ENCODE assay signal across 11 mouse cellular contexts in genomic region chr13:36086608-36087391, GRCm38 (mm10). TPM values are rescaled to one million over a fixed set of nuclear protein-coding genes. Genes with fewer than 3 reads are reported as not detected.
DNase-seq lines count a peak whose midpoint lies in the region; ATAC-seq lines count a peak whose summit lies in the region.
"Had no signal": no experiment of that assay in that cellular context is flagged by ENCODE, and none has a peak within 500 bp of the region (broad histone marks: within the 10 kb centered on the region; RNA-seq: fewer than 3 reads in every experiment).

No protein-coding gene starts in this region.

- peak overlapping the region; percentile 88 for H3K27ac ChIP-seq in liver, embryonic 15.5 days (replicated peaks)
- H3K27ac ChIP-seq: forebrain, embryonic 10.5 days; layer of hippocampus, adult 2 months had no signal

- H3K4me3 ChIP-seq in liver, embryonic 15.5 days (replicated peaks) = peak overlapping the region; percentile 7; the same call in 1 of the 2 replicates
- H3K4me3 ChIP-seq: forebrain, embryonic 10.5 days; layer of hippocampus, adult 2 months had no signal

- H3K4me1 ChIP-seq in liver, embryonic 15.5 days (replicated peaks) = peaks cover 59% of the 10 kb centered on the region
- H3K4me1 ChIP-seq: forebrain, embryonic 10.5 days had no signal

- H3K4me2 ChIP-seq in liver, embryonic 15.5 days = peak overlapping the region; percentile 56

- DNase-seq in spleen, postnatal 36 days (ENCODE audit: low spot score in 2 of 2) = peak; percentile 27 to 49
- DNase-seq in spleen, adult 12 weeks (ENCODE audit: low spot score) = no peak
- peak; percentile 67 for DNase-seq in c-Kit-negative CD71-positive TER-119-positive erythroid progenitor cells, embryonic 14.5 days (ENCODE audit: low read depth, low spot score)
- DNase-seq in left cerebral cortex, postnatal 4 days = no peak
- no peak for DNase-seq in layer of hippocampus, postnatal 14 days (ENCODE audit: low spot score in 2 of 2)
- DNase-seq in gastrocnemius, postnatal 14 days = no peak
- DNase-seq: cerebellum, postnatal 25 days; right cerebral cortex, postnatal 4 days had no signal

- H3K27me3 ChIP-seq in liver, embryonic 15.5 days = no peaks in the 10 kb centered on the region

- H3K9ac ChIP-seq in liver, embryonic 15.5 days = no peak overlapping the region

- no peaks in the 10 kb centered on the region for H3K9me3 ChIP-seq in liver, embryonic 15.5 days (replicated peaks)
- H3K9me3 ChIP-seq: forebrain, embryonic 10.5 days had no signal

- intact Hi-C loops in left cerebral cortex, postnatal 4 days (cut with DNase I) = no loop called here
- intact Hi-C loops in gastrocnemius, postnatal 14 days (cut with DNase I; ENCODE audit: low total_unique reads) = no loop called here

- peaks cover 22% of the 10 kb centered on the region for H3K36me3 ChIP-seq in liver, embryonic 15.5 days (replicated peaks)

- WGBS in liver, embryonic 15.5 days (ENCODE audit: insufficient replicate concordance) = 35% methylated on average over 5 of the region's 5 CpGs

- peak; percentile 98 for ATAC-seq in liver, embryonic 15.5 days (ENCODE audit: insufficient read depth)

RNA-seq across cellular contexts. Expression of gene Fars2, which starts 30.4 kb away (rescaled TPM):
- polyA plus RNA-seq in liver, embryonic 15.5 days (2015; fragmentation: Nextera tagmentation; extraction: Ambion mirVana) = 26.7 and 28.3 TPM in 2 replicates
- total RNA-seq in left cerebral cortex, postnatal 4 days (2021) = 10 to 100 TPM; 29.5 to 31.5 TPM
- total RNA-seq in layer of hippocampus, postnatal 14 days (2021) = 10 to 100 TPM; 30.2 to 37.4 TPM
- total RNA-seq in gastrocnemius, postnatal 14 days (2021) = 10 to 100 TPM; 36.5 to 37.9 TPM

RNA-seq across cellular contexts. Expression of gene Lyrm4, which starts 30.5 kb away (rescaled TPM):
- 18.4 and 19.5 TPM in 2 replicates for polyA plus RNA-seq in liver, embryonic 15.5 days (2015; fragmentation: Nextera tagmentation; extraction: Ambion mirVana)
- 10 to 100 TPM; 17.3 to 19.9 TPM for total RNA-seq in left cerebral cortex, postnatal 4 days (2021)
- total RNA-seq in layer of hippocampus, postnatal 14 days (2021) = 10 to 100 TPM; 18.9 to 19.8 TPM
- total RNA-seq in gastrocnemius, postnatal 14 days (2021) = 1 to 10 TPM; 4.4 to 5.2 TPM

Comparison
In these comparisons a context has a peak if more than half of its experiments do, and no peak if none do; other contexts are left out.
1. DNase-seq: peak in spleen, postnatal 36 days (2 of 2) and c-Kit-negative CD71-positive TER-119-positive erythroid progenitor cells, embryonic 14.5 days (single experiment); none in spleen, adult 12 weeks (single experiment), left cerebral cortex, postnatal 4 days (single experiment), layer of hippocampus, postnatal 14 days (0 of 2) and gastrocnemius, postnatal 14 days (single experiment).